Mouse (Mus musculus) neural tube, embryonic 14.5 days (tissue): ENCODE results near the gene Itgb2l. TPM values are rescaled to one million over a fixed set of nuclear protein-coding genes. Genes with fewer than 3 reads are reported as not detected.
"Not testable (repeated sequence)": the region's sequence is repeated elsewhere in the genome, so short reads cannot be mapped to it uniquely, and the experiment has no call there.

Experiments used
- ATAC-seq: fragments of 200-750 bp; cut with Nextera tagmentation; 2 replicates; pipeline ENCODE4 v1.8.0; 2017; ENCODE audit warnings: low read depth, mild to moderate bottlenecking, moderate TSS enrichment, moderate library complexity
- H3K27ac ChIP-seq: fragments of 300-500 bp; sonication (generic); 2 replicates; pipeline ENCODE4 v1.5.1; 2014; ENCODE audit warnings: low read depth, mild to moderate bottlenecking, control low read depth, low read length, moderate library complexity, mixed read lengths
- H3K27me3 ChIP-seq: fragments of 300-500 bp; sonication (generic); 2 replicates; pipeline ENCODE4 v1.6.1; 2014; ENCODE audit warnings: low read length; ENCODE audit not compliant: control insufficient read depth, insufficient read depth
- H3K36me3 ChIP-seq: fragments of 300-500 bp; sonication (generic); 2 replicates; pipeline ENCODE4 v1.6.1; 2014; ENCODE audit warnings: low read length, mixed read lengths; ENCODE audit not compliant: control insufficient read depth, insufficient read depth
- H3K4me1 ChIP-seq: fragments of 300-500 bp; sonication (generic); 2 replicates; pipeline ENCODE4 v1.6.1; 2014; ENCODE audit warnings: low read length; ENCODE audit not compliant: control insufficient read depth, insufficient read depth
- H3K4me2 ChIP-seq: fragments of 300-500 bp; sonication (generic); 2 replicates; pipeline ENCODE4 v1.6.1; 2014; ENCODE audit warnings: mild to moderate bottlenecking, low read depth, low read length, control low read depth
- H3K4me3 ChIP-seq: fragments of 300-500 bp; sonication (generic); 2 replicates; pipeline ENCODE4 v1.5.1; 2014; ENCODE audit warnings: low read depth, low read length, control low read depth, mixed read lengths
- H3K9ac ChIP-seq: fragments of 300-500 bp; sonication (generic); replicated peaks from 2 replicates; pipeline ENCODE4 v1.6.1; 2014; ENCODE audit warnings: low read depth, mild to moderate bottlenecking, control low read depth, low read length, mixed read lengths
- H3K9me3 ChIP-seq: fragments of 300-500 bp; sonication (generic); 2 replicates; pipeline ENCODE4 v1.6.1; 2016; ENCODE audit warnings: low read length; ENCODE audit not compliant: control insufficient read depth
- WGBS: fragments of 180-500 bp; shearing (Covaris S2); extraction: QIAGEN DNeasy Blood & Tissue Kit; methylation state at CpG from one replicate; pipeline ENCODE4 v1.1.7; 2014; 5-methylcytosine and 5-hydroxymethylcytosine counted together
- polyA plus RNA-seq: library from polyadenylated mRNA; unstranded; fragments of >200 nt; fragmentation: Nextera tagmentation; extraction: Ambion mirVana; gene quantifications from 2 replicates; pipeline ENCODE4 v1.2.1, GENCODE M21; 2014

The Itgb2l gene
- polyA plus RNA-seq, 1 experiment from 2014 or later, result 0.15 TPM

DNA sequence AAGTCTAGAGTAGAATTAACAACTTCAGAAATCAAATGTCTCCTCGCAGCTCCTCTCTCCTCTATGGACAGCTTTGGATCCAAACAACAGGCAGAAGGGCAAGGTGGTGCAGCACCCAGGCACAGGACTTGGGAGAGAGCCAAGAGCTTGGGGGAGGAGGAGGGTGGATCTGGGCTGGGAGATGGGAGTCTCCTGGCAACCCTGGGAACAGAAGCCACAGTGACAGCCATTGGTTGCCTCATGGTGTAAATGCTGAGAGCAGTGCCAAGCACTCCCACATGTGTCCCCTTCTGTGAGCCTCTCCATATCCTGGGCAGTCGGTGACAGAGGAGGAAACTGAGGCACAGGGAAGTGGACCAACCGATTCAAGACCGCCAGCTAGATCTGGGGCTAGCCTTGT is 25.3 kb upstream of the Itgb2l start:
- Histone ChIP-seq H3K4me1 (0 out of 2 replicates have a peak, but pooled peaks cover 6% of the 10 kb centered on the region), H3K27me3 (no peaks in the 10 kb centered on the region), H3K36me3 (no peaks in the 10 kb centered on the region), H3K4me3 (peak overlapping the region; percentile 18; the same call in 1 of the 2 replicates), H3K9ac (no peak overlapping the region), H3K27ac (no peak overlapping the region), H3K9me3 (no peaks in the 10 kb centered on the region), H3K4me2 (peak overlapping the region; percentile 40; the same call in 1 of the 2 replicates)
- 69% methylated on average over 4 of the region's 4 CpGs for WGBS
- ATAC-seq, result peak; percentile 90

DNA sequence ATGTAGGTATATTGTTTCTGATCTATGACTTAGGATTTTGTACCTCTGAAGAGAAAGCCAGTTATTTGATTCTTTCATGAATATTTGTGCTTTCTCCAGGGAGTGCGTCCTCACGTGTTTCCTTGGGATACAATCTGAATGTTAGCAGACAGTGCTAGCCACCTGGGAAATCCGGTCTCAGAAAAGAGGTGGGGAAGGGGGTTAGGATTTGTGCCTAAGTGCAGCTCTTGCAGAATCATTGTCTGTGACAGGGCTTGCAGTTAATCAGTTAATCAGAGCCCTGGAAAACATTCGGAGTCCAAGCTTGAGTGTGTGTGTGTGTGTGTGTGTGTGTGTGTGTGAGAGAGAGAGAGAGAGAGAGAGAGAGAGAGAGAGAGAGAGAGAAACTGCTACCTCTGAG is 24.6 kb upstream of the Itgb2l start:
- H3K27me3 ChIP-seq, result no peaks in the 10 kb centered on the region
- peak overlapping the region; percentile 40 for H3K4me2 ChIP-seq
- 0 out of 2 replicates have a peak, but pooled peaks cover 6% of the 10 kb centered on the region for H3K4me1 ChIP-seq
- H3K27ac ChIP-seq, result no peak overlapping the region
- 67% methylated on average over 4 of the region's 4 CpGs for WGBS
- H3K9me3 ChIP-seq, result no peaks in the 10 kb centered on the region
- no peaks in the 10 kb centered on the region for H3K36me3 ChIP-seq
- H3K9ac ChIP-seq, result no peak overlapping the region
- ATAC-seq, result no peak
- H3K4me3 ChIP-seq, result peak overlapping the region; percentile 18

DNA sequence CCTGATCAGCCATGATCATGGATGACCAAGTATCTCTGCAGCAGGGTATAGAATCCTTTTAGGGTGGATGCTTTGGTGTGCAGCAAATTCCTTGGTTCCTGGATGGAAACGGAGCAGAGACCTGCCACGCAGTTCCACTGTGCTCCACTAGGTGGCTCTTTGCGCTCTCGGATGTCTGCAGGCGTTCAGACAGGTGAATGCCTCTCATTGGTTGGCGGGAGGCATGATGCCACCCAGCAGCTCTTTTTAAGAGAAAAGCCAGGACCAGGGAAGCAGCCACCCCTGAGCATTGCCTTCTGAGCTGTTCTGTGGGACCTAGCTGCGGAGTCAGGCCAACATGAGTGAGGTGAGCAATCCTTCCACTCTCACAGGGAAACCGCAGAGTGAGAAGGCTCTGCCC is 24.0 kb upstream of the Itgb2l start, which contains the start of gene Pcp4:
TSS of gene Pcp4 (plus strand) at position 162 of the 400 bp plus-strand sequence.
- peak within 1 kb of the TSS; percentile 18 for H3K4me3 ChIP-seq
- ATAC-seq, result peak; percentile 69

DNA sequence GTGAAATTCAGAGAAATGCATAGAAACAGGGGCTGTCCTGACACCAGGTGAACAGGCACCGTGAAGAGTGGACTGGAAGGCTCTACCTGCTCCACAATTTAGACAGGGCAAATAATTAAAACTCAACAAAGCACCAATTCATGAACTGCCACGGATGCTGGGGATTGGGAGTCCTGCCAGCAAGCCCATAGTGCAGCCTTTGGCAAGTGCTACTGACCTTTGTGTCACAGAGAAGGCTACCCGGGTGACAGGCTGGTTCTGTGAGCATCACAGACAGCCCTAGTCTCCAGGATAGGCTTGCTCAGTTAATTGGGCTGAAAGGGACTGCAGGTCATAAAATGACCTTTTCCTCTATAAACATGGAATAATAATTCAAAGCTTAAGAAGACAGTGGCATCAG is 17.4 kb upstream of the Itgb2l start:
- H3K27ac ChIP-seq, result no peak overlapping the region
- no peaks in the 10 kb centered on the region for H3K27me3 ChIP-seq
- no peaks in the 10 kb centered on the region for H3K9me3 ChIP-seq
- H3K36me3 ChIP-seq, result no peaks in the 10 kb centered on the region
- no peak overlapping the region for H3K9ac ChIP-seq
- WGBS, result 45% methylated on average over 3 of the region's 3 CpGs
- H3K4me1 ChIP-seq, result no peaks in the 10 kb centered on the region
- no peak for ATAC-seq
- H3K4me2 ChIP-seq, result no peak overlapping the region
- H3K4me3 ChIP-seq, result no peak overlapping the region

More for the DNA sequence above, 24.0 kb upstream of the Itgb2l start, which contains the start of gene Pcp4:
- Histone ChIP-seq H3K27me3 (no peaks in the 10 kb centered on the region), H3K9ac (no peak within 1 kb of the TSS), H3K4me1 (0 out of 2 replicates have a peak, but pooled peaks cover 3% of the 10 kb centered on the region), H3K4me2 (peak within 1 kb of the TSS; percentile 40), H3K36me3 (no peaks in the 10 kb centered on the region), H3K9me3 (no peaks in the 10 kb centered on the region), H3K27ac (no peak within 1 kb of the TSS)
- WGBS, result 12% methylated on average over 8 of the region's 8 CpGs

DNA sequence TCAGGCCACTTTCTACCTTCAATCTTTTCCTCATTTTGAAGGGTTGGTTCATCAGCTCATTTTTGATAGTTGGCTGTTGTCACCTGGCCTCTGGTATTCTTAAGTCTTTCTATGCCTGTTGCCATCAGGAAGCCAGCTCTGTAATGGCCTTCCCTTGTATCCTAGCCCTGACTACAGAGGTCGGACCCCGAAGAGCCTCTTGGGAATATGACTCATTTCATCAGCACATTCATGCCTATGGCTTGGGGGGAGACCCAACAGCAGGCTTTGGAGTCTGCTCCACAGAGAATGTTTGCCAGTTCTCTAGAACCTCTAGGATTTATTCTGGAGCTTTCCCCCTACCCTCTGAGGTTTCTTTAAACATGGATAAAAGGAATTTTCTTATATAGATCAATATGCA is 15.9 kb upstream of the Itgb2l start:
- no peaks in the 10 kb centered on the region for H3K36me3 ChIP-seq
- ATAC-seq, result no peak
- no peaks in the 10 kb centered on the region for H3K9me3 ChIP-seq
- H3K4me1 ChIP-seq, result no peaks in the 10 kb centered on the region
- H3K27me3 ChIP-seq, result no peaks in the 10 kb centered on the region
- no peak overlapping the region for H3K4me2 ChIP-seq
- no peak overlapping the region for H3K27ac ChIP-seq
- WGBS, result 91% methylated on average over 2 of the region's 2 CpGs
- no peak overlapping the region for H3K9ac ChIP-seq
- H3K4me3 ChIP-seq, result no peak overlapping the region

DNA sequence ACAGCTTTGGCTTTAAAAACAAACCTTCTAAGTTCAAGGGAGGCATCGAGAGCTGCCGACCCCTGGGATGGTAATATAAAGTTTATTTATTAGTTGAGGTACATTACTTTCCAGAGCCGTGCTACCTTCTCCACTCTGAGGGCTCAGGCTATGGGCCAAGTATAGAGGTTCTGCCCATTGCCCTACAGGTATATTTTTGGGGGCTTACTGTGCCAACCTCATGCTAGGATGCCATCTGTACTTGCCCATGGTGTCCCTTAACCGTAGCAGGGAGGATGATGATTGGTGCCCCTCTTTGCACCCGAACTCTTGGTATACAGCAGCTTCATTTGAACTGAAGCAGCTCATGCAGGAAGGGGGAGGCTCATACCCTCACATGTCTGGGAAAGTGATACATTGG is 14.2 kb upstream of the Itgb2l start:
- Histone ChIP-seq H3K27ac (no peak overlapping the region), H3K27me3 (no peaks in the 10 kb centered on the region), H3K9ac (no peak overlapping the region), H3K4me3 (no peak overlapping the region), H3K4me2 (no peak overlapping the region), H3K9me3 (no peaks in the 10 kb centered on the region), H3K36me3 (no peaks in the 10 kb centered on the region), H3K4me1 (no peaks in the 10 kb centered on the region)
- 88% methylated on average over 5 of the region's 5 CpGs for WGBS
- no peak for ATAC-seq

DNA sequence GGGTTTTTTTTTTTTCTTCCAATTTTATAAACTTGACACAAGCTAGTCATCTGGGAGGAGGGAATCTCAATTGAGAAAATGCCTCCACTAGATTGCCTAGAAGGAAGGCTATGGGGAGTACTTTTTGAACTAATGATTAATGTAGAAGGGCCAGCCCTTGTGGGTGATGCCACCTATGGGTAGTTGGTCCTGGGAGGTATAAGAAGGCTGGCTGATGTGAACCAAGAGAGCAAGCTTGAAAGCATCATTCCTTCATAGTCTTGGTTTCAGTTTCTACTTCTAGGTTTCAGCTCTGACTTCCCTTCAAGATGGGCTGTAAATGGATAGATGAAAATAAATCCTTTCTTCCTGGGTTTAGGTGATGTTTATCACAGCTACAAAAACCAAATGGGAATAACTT is 10.7 kb upstream of the Itgb2l start:
- no peak overlapping the region for H3K9ac ChIP-seq
- H3K4me1 ChIP-seq, result no peaks in the 10 kb centered on the region
- ATAC-seq, result no peak
- no peaks in the 10 kb centered on the region for H3K36me3 ChIP-seq
- H3K27ac ChIP-seq, result no peak overlapping the region
- no peak overlapping the region for H3K4me3 ChIP-seq
- H3K4me2 ChIP-seq, result no peak overlapping the region
- H3K9me3 ChIP-seq, result no peaks in the 10 kb centered on the region
- no peaks in the 10 kb centered on the region for H3K27me3 ChIP-seq

DNA sequence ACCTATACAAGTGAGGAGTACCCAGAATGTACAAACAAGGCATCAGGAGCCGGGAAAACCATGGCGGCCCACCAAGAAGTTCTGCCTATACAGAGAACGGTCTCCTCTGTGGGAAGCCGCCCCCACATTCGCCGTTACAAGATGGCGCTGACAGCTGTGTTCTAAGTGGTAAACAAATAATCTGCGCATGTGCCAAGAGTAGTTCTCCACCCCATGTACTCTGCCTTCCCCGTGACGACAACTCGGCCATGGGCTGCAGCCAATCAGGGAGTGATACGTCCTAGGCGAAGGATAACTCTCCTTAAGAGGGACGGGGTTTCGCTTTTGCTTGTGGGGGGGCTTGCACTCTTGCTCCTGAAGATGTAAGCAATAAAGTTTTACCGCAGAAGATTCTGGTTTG is 7.5 kb upstream of the Itgb2l start:
- 93% methylated on average over 12 of the region's 16 CpGs for WGBS
- H3K4me1 ChIP-seq, H3K9ac ChIP-seq, H3K27me3 ChIP-seq, H3K27ac ChIP-seq, H3K36me3 ChIP-seq, H3K9me3 ChIP-seq, ATAC-seq, H3K4me3 ChIP-seq, H3K4me2 ChIP-seq: not testable (repeated sequence)

DNA sequence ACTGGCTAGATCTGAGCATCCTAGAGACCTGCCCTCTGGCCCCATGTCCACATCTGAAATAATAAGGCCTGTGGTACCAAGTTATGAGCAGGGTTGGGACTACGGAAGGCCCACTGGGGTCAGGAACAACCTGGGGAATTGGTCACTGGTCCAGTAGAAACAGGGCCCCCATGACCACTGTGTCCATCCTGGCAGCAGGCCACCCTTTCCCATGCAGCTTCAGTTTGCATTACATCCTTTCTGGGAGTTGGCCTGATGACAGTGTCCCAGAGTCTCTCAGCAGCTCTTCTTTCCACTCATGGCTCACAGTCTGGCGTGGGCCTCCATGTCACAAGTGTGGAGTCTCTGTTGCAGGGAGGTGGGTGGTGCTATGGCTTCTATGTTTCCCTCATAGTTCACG is 1.6 kb downstream of the Itgb2l start:
- Histone ChIP-seq H3K9me3 (no peaks in the 10 kb centered on the region), H3K27ac (no peak overlapping the region), H3K27me3 (no peaks in the 10 kb centered on the region), H3K9ac (no peak overlapping the region), H3K36me3 (no peaks in the 10 kb centered on the region), H3K4me1 (no peaks in the 10 kb centered on the region; the same call in 1 of the 2 replicates), H3K4me3 (no peak overlapping the region), H3K4me2 (no peak overlapping the region)
- WGBS, result 89% methylated on average over 3 of the region's 3 CpGs
- ATAC-seq, result no peak
